Comparison of ENCODE assay signal across 24 mouse cellular contexts in genomic region chr2:124436704-124437103, GRCm38 (mm10).
DNase-seq lines count a peak whose midpoint lies in the region; ATAC-seq and TF ChIP-seq lines count a peak whose summit lies in the region.
"Had no signal": no experiment of that assay in that cellular context is flagged by ENCODE, and none has a peak within 500 bp of the region (broad histone marks: within the 10 kb centered on the region; RNA-seq: fewer than 3 reads in every experiment).

No protein-coding gene starts in this region.

- intact Hi-C loops in heart, postnatal 10 days (cut with DNase I) = no loop called here
- intact Hi-C loops in heart, postnatal 36 days (cut with DNase I) = no loop called here

- no peak for ATAC-seq in heart, embryonic 11.5 days (replicated peaks; ENCODE audit: insufficient number of reproducible peaks, low FRiP score, low TSS enrichment)
- 0 out of 2 replicates have a peak, but pooled peaks have one; percentile 20 for ATAC-seq in limb, embryonic 14.5 days (ENCODE audit: low FRiP score, low read depth)
- ATAC-seq: activated CD4-positive, CD25-positive, alpha-beta regulatory T cell, adult 4 months; CD4-positive, CD25-positive, alpha-beta regulatory T cell, adult 4 months; forebrain, embryonic 13.5 days; forebrain, embryonic 15.5 days; Patski had no signal

- H3K9ac ChIP-seq in heart, embryonic 11.5 days (ENCODE audit: low read depth, low read length) = peak overlapping the region; percentile 44; the same call in 1 of the 2 replicates
- no peak overlapping the region; the same call in 1 of the 2 replicates for H3K9ac ChIP-seq in limb, embryonic 14.5 days (ENCODE audit: low read depth, low read length, severe bottlenecking)
- H3K9ac ChIP-seq: embryonic facial prominence, embryonic 12.5 days; forebrain, embryonic 13.5 days; forebrain, embryonic 15.5 days had no signal

- 37% methylated on average over 8 of the region's 8 CpGs for WGBS in heart, embryonic 11.5 days (ENCODE audit: insufficient replicate concordance)
- WGBS in limb, embryonic 14.5 days = 43% methylated on average over 8 of the region's 8 CpGs
- WGBS in limb, embryonic 10.5 days = 52% methylated on average over 8 of the region's 8 CpGs

- H3K27me3 ChIP-seq in heart, embryonic 11.5 days (ENCODE audit: control insufficient read depth, insufficient read depth, low read length) = no peaks in the 10 kb centered on the region
- no peaks in the 10 kb centered on the region for H3K27me3 ChIP-seq in limb, embryonic 14.5 days (ENCODE audit: control insufficient read depth, insufficient read depth, low read length)
- no peaks in the 10 kb centered on the region; the same call in 1 of the 2 replicates for H3K27me3 ChIP-seq in limb, embryonic 10.5 days (ENCODE audit: low read depth, poor library complexity, severe bottlenecking)
- H3K27me3 ChIP-seq: CH12.LX; embryonic facial prominence, embryonic 12.5 days; forebrain, embryonic 13.5 days; forebrain, embryonic 15.5 days; Patski had no signal

- H3K36me3 ChIP-seq in heart, embryonic 11.5 days (ENCODE audit: control insufficient read depth, insufficient read depth, low read length) = no peaks in the 10 kb centered on the region
- no peaks in the 10 kb centered on the region for H3K36me3 ChIP-seq in limb, embryonic 14.5 days (ENCODE audit: control insufficient read depth, insufficient read depth, low read length)
- no peaks in the 10 kb centered on the region for H3K36me3 ChIP-seq in limb, embryonic 10.5 days
- H3K36me3 ChIP-seq: embryonic facial prominence, embryonic 10.5 days; embryonic facial prominence, embryonic 12.5 days; forebrain, embryonic 15.5 days; G1E had no signal

- DNase-seq in heart, adult 11 months = peak; percentile 74
- DNase-seq in heart, postnatal 10 days = no peak
- no peak for DNase-seq in heart, postnatal 36 days
- DNase-seq in limb, embryonic 14.5 days (ENCODE audit: low spot score) = no peak
- no peak for DNase-seq in limb, embryonic 10.5 days (ENCODE audit: low spot score)
- DNase-seq: adrenal gland, adult 8-10 months; adrenal gland, postnatal 14 days; adrenal gland, postnatal 36 days; B cell, adult 2 months; cerebellum, adult 11-12 months; cerebellum, adult 2 months; cerebellum, adult 9-10 months; cerebellum, postnatal 10 days; cerebellum, postnatal 25 days had no signal

- no peak overlapping the region for H3K27ac ChIP-seq in heart, embryonic 11.5 days (ENCODE audit: low read depth, low read length)
- H3K27ac ChIP-seq in limb, embryonic 14.5 days (replicated peaks; ENCODE audit: low read depth, low read length) = no peak overlapping the region
- no peak overlapping the region for H3K27ac ChIP-seq in limb, embryonic 10.5 days
- H3K27ac ChIP-seq: embryonic facial prominence, embryonic 10.5 days; embryonic facial prominence, embryonic 12.5 days; forebrain, embryonic 13.5 days; forebrain, embryonic 15.5 days had no signal

- H3K4me1 ChIP-seq in heart, embryonic 11.5 days (ENCODE audit: control insufficient read depth, insufficient read depth, low read length) = peaks cover 9% of the 10 kb centered on the region
- H3K4me1 ChIP-seq in limb, embryonic 14.5 days (ENCODE audit: control insufficient read depth, insufficient read depth, low read length) = peaks cover 16% of the 10 kb centered on the region; the same call in 1 of the 2 replicates
- 0 out of 2 replicates have a peak, but pooled peaks cover 8% of the 10 kb centered on the region for H3K4me1 ChIP-seq in limb, embryonic 10.5 days

- H3K4me3 ChIP-seq in heart, embryonic 11.5 days (ENCODE audit: low read depth, low read length) = no peak overlapping the region
- no peak overlapping the region for H3K4me3 ChIP-seq in limb, embryonic 14.5 days (replicated peaks; ENCODE audit: low read length)
- H3K4me3 ChIP-seq in limb, embryonic 10.5 days = no peak overlapping the region
- H3K4me3 ChIP-seq: embryonic facial prominence, embryonic 10.5 days; embryonic facial prominence, embryonic 12.5 days; forebrain, embryonic 13.5 days; forebrain, embryonic 15.5 days had no signal

- TF ChIP-seq POLR2A in limb, embryonic 14.5 days (IDR thresholded peaks at IDR 0.05; ENCODE audit: borderline replicate concordance, extremely low read depth, insufficient read depth, insufficient read length) = no peak

- H3K4me2 ChIP-seq in heart, embryonic 11.5 days = no peak overlapping the region
- H3K4me2 ChIP-seq in limb, embryonic 14.5 days (replicated peaks; ENCODE audit: low read depth, low read length, severe bottlenecking) = no peak overlapping the region
- H3K4me2 ChIP-seq: embryonic facial prominence, embryonic 12.5 days; forebrain, embryonic 13.5 days; forebrain, embryonic 15.5 days had no signal

- no peaks in the 10 kb centered on the region for H3K9me3 ChIP-seq in heart, embryonic 11.5 days (replicated peaks; ENCODE audit: control insufficient read depth, low read length)
- H3K9me3 ChIP-seq in limb, embryonic 14.5 days (ENCODE audit: control insufficient read depth, low read length) = no peaks in the 10 kb centered on the region
- H3K9me3 ChIP-seq in limb, embryonic 10.5 days (replicated peaks) = no peaks in the 10 kb centered on the region
- H3K9me3 ChIP-seq: embryonic facial prominence, embryonic 10.5 days; embryonic facial prominence, embryonic 12.5 days; forebrain, embryonic 13.5 days; forebrain, embryonic 15.5 days had no signal
